Mouse (Mus musculus): Measurements from ENCODE around the gene Psmf1.

Gene Psmf1

GRCm38 (mm10) chr2:151743845-151744244 lies at the start of gene Psmf1:
TSS of gene Psmf1 (minus strand) at chr2:151744186.
- CTCF ChIA-PET, result interaction anchor here (0.7 kb wide), 1 partner anchor 758 kb away, joined by 13 read pairs; no protein-coding TSS in a partner anchor

- CTCF ChIA-PET, result no interaction called here
Measured at GRCm38 (mm10) chr2:151791156-151791555, 47.2 kb upstream of the Psmf1 start.

- CTCF ChIA-PET, result no interaction called here
Measured at GRCm38 (mm10) chr2:151790169-151790568, 46.2 kb upstream of the Psmf1 start.

DNA sequence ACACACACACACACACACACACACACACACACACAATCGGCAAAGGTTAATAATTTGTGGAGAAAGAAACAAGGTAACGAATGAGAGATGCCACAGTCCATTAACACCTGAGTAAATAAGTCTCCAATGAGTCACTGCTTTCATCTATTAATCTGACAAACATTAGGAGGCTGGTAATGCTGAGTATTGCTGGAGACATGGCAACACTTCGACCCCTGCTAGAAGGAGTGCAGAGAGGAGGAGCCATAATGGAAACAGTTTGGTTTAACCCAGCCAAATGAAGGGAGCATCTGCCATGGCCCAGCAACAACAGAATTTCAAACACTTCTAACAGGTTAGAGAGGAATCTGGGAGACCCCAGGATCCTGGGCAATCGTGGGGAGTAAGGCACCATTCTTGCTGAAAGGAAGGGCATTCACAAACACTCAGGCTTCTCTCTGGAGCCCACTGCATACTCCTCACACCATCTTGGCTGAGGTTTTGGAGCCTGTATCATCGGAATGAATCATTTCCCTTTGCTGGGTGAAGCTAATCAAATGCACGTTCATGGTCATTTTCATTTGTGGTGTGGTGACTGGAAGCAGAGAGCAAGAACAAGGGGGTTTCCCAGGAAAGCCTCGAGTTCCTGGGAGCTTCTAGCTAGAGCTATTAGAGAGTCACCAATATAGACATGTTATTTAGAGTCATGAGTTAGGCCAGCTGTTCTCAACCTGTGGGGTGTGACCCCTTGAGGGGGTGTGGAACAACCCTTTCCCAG lies 44.4 kb upstream of the Psmf1 start:
- CTCF ChIA-PET, result no interaction called here

- CTCF ChIA-PET, result no interaction called here
Measured at GRCm38 (mm10) chr2:151783493-151783892, 39.5 kb upstream of the Psmf1 start.

DNA sequence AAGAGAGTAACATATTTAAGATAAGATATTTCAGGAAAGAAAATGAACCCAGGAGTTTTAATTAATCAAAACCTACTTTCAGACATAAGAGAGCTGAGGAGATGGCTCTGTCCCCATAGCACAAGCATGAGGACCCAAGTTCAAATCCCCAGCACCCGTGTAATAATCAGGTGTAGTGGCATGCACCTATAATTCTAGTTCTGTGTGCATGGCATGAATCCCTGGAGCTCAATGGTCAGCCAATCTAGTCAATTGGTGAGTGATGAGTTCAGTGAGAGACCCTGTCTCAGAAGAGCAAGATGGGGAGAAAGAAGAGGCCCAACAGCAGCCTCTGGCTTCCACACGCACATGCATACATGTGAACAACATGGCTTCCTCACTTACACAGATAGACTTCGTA lies 33.4 kb upstream of the Psmf1 start:
- CTCF ChIA-PET, result no interaction called here

DNA sequence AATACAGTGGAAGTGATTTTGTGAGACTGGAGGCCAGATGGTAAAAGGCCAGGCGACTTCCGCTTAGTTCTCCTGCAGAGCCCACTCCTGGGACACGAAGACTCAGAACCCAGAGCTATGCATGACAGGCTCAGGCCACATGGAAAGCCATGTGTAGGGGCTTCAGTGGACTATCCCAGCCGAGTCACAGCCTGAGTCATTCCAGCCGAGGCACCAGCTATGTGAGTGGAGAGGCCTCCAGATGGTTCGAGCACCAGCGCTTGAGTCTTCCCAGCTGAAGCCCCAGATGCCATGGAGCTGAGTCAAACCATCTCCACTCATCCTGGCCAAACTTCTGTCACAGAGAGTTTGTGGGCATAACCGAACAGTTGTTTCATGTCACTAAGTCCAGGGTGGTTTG lies 29.5 kb upstream of the Psmf1 start:
- CTCF ChIA-PET, result no interaction called here

GRCm38 (mm10) chr2:151772169-151772568 lies 28.2 kb upstream of the Psmf1 start:
- CTCF ChIA-PET, result no interaction called here

- CTCF ChIA-PET, result no interaction called here
Measured at GRCm38 (mm10) chr2:151764557-151764956, 20.6 kb upstream of the Psmf1 start.

DNA sequence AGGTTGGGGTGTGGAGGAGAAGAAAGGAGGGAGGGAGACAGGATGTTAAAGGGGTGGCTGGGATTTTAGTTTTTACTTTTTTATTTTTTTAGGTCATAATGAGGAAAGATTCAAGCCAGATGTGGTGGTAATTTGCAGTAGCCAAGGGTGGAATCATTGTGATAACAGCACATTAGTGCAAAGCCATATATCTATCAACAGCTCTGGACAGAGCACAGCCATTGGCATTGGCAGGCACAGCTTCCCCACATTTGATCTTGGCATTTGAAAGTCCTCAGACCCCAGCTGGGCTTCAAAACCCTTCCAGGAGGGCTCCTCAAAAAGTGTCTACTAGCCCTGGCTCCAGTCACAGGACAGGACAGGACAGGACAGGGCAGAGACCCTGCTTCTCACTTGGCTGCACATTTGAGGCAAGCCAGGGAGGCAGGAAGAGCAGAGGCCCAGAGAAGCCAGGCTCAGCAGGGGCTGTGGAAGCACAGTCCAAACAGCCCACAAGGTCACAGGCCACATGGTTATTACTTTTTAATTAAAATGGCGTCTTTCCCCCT lies 14.9 kb upstream of the Psmf1 start:
- CTCF ChIA-PET, result no interaction called here

- CTCF ChIA-PET, result no interaction called here
Measured at GRCm38 (mm10) chr2:151757451-151757850, 13.5 kb upstream of the Psmf1 start.

- CTCF ChIA-PET, result no interaction called here
Measured at GRCm38 (mm10) chr2:151756277-151757061, 12.5 kb upstream of the Psmf1 start.

DNA sequence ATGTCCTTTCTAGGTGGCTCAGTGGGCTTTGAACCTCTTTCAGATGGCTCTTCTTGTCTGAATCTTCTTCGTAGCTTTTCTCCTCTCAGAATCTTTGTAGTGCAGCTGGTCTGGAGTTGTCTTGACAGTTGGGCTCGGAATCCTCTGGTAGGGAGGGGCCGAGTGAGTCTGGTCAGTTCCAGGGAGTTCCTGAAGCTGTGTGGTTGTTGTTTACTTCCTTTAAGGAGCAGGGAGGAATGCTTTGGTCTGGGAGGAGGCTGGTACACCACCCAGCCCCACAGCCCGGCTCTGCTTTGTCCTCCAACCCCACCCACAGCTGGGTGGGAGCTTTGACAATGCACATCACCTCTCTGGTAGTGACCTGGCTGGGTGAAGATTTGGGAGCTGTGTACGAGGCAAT lies 7.3 kb upstream of the Psmf1 start:
- CTCF ChIA-PET, result no interaction called here

- CTCF ChIA-PET, result no interaction called here
Measured at GRCm38 (mm10) chr2:151747847-151748705, 4.1 kb upstream of the Psmf1 start.

DNA sequence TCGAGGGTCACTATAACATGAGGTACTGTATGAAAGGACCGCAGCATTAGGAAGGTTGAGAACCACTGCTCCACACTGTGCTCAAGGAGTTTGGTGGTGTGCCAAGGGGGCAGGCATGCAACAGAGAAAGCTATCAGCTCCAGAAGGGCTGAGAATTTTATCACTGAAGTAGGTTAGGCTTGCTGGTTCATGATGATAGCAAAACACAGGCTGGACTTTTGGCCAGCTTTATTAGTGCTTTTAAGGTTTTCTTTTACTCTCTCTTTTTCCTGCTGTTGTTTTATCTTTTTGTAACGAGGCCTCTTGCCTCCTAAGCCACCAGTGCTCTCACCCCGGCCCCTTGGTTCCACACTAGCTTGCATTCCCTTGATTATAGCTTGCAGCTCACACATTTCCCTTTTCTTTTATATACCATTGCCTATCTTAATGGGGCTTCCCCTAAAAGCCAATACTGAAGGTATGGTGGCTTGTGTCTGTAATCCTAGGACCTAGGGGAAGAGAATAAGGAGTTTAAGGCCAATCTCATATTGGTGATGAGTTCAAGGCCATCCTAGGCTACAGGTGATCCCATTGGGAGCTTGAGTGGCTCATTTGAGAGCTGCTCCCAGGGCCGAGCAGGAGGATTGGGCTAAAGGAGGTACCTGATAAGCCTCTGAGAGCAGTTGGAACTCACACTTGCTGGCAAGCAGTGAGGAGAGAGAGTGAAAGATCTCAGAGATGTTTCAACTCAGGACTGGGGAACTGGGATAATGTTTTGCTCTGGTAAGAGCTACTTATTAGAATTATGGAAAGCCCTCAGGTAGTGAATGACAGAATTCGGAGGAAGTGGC lies 921 bp downstream of the Psmf1 start:
- CTCF ChIA-PET, result no interaction called here

DNA sequence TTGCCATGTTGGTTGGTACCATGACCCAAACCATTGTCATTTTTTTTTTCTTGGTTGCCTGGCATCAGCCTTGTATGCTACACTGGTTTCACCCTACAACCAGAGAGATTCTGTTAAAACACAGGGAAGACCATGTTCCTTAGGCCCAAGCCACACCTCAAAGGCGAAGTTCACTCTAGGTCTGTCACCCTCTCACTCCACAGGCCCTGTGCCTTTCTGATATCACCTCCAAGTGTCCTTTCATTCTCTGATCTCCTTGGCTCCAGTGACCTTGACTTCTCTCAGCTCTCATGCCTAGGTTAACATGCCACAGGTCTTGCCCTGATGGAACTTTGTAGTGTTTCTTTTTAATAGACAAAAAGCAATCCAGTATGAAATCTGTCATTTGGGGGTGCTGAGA lies 1.9 kb downstream of the Psmf1 start:
- CTCF ChIA-PET, result no interaction called here

GRCm38 (mm10) chr2:151740741-151741526 lies 3.1 kb downstream of the Psmf1 start:
- CTCF ChIA-PET, result no interaction called here

- CTCF ChIA-PET, result no interaction called here
Measured at GRCm38 (mm10) chr2:151739505-151739904, 4.5 kb downstream of the Psmf1 start.

DNA sequence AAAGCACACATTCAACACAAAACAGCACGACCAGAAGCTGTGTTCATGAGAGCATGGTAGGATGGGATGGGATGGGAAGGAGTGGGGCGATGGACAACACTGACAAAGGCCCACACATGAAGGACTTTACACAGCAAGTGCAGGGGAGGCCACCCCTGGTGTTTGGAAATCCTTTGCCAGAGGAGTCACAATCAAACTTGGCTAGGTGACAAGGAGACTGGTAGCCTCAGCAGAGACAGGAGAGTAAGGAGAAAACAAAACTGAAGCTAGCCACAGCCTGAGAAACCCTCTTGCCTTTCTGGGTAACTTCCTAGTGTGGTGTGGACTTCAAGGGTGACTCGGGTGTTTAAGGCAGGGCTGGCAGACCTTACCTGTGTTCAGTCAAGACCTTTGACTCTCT lies 4.9 kb downstream of the Psmf1 start:
- CTCF ChIA-PET, result no interaction called here

GRCm38 (mm10) chr2:151738460-151738859 lies 5.5 kb downstream of the Psmf1 start:
- CTCF ChIA-PET, result no interaction called here

DNA sequence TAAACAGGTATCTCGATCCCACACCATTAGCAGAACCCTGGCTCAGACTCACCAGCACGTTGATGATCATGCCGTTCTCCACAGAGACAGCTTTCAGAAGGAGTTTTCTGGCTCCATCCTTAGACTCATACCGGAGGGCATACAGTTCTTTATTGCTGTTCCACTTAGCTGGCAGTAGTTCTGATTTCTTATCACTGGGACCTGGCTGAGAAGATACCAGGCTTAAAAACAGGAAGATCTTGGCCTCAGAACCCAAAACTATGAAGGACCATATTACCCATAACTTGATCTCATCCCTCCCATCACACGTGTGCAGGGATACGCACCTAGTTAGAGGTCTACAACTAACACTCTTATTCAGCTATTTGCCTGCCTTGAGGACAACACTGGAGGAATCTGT lies 8.6 kb downstream of the Psmf1 start:
- CTCF ChIA-PET, result no interaction called here
